Mouse (Mus musculus): ENCODE data around the gene Pld4.
A peak's percentile ranks its signal among the peaks of the same experiment; 100 is the strongest.
"Not testable (repeated sequence)": the region's sequence is repeated elsewhere in the genome, so short reads cannot be mapped to it uniquely, and the experiment has no call there.

Pld4 gene

GRCm38 (mm10) chr12:112800476-112800875 lies 40.0 kb downstream of the Pld4 start:
- peak; percentile 81 to 89 for DNase-seq (ENCODE audit: low read depth in 2 of 2, low spot score in 2 of 2)

DNA sequence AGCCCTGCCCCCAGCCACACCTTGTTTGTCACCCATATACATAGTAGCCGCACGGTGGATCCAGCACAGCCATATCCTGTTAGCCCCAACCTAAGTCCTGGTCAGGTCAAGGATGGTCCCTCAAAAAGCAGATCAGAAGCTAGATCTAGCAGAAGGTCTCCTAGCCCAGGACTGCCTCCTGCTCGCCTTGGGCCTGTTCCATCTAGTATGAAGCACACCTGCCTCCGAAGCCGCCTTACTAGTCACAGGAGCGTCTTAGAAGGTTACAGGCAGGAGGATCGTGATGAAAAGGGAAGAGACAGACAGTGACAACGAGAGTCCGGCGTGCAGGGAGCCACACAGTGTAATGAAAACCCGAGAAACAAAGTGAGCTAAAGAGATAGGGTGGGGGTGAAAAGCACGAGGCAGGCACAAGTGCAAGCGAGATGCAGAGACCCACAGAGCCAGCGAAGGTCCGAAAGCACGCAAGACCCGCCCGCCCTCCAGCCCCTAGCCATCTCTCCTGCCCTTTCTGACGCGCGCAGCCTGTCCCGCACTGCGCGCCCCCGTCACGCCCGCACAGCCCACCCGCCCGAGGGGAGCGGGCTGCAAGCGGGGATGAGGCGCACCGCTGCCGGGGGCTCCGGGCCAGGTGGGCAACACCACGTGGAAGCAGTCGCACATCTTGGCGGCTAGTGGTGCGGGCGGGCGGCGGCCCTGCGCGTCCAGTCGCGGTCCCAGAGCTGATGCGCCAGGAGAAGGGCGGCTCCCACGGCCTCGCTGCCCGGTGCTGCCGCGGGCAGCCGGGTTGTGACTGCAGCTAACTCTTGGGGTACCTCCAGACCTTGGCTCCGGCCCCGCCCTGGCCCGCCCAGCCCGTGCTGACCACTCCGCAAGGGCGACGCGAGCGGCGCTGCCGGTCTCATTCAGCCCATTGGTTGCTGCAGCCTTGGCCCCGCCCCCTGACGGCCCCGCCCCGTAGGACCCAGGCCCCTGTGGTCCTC lies 41.7 kb downstream of the Pld4 start, which contains the start of gene Ahnak2:
Gene Ahnak2 (minus strand): TSS at position 794 of the 983 bp plus-strand sequence.
- no peak for DNase-seq (ENCODE audit: low read depth in 2 of 2, low spot score in 2 of 2)

DNA sequence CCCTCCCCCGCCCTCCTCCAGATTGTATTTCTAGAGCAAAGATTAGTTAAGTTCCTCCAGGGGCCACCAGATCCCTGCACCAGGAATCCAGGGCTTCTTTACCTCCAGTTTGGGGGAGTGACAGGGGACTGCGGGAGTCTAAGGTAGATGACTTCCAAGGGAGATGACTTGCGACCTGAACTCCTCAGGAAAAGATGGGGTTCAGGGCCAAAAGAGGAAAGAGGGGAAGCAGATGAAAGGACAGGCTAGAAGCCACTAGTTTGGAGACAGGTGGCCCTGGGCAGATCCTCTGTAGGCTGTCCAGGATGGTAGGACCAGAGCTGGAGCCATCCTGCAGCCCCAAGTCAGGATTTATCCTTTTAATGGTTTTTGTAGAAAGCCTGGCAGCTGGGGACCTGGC lies 42.5 kb downstream of the Pld4 start:
- DNase-seq (ENCODE audit: low read depth in 2 of 2, low spot score in 2 of 2) = no peak

GRCm38 (mm10) chr12:112804046-112804445 lies 43.6 kb downstream of the Pld4 start:
- no peak for DNase-seq (ENCODE audit: low read depth in 2 of 2, low spot score in 2 of 2)

DNA sequence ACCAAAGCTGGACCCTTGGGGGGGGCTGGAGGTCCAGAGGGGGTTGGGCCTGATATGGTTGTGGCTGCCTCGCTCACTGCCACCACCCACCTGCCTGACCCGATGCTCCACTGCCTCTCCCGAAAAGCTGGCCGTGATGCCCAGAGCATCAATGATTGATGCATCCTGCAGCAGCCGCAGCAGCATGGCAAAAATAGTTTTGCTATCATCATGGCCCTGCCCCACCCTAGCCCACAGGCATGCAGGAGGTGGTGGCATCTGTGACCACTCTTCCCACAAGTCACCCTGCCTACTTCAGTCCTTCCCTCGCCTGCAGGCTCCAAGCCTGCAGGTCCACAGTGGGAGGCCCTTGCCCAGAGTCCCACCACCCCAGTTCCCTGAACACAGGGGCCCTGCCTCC lies 45.6 kb downstream of the Pld4 start:
- no peak for DNase-seq (ENCODE audit: low read depth in 2 of 2, low spot score in 2 of 2)

- no peak for DNase-seq (ENCODE audit: low read depth in 2 of 2, low spot score in 2 of 2)
Measured at GRCm38 (mm10) chr12:112807796-112808195, 47.3 kb downstream of the Pld4 start.

DNA sequence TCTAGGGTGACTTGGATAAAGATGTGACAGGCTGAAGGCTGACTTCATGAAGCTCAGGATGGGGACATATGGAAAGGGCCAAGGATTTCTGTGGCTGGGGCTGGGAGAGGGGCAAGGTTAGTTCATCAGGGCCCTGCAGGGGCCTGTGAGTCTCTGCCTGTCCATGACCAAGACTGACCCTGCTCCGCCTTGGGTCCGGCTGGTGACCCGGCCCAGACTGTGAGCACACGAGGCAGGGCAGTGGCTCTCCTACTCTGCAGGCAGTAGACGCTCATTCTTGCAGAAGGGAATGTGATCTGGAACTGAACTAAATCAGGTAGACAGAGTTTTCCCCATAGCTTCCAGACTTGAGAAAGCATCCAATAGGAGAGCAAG lies 47.7 kb downstream of the Pld4 start:
- DNase-seq (ENCODE audit: low read depth in 2 of 2, low spot score in 2 of 2) = no peak

DNA sequence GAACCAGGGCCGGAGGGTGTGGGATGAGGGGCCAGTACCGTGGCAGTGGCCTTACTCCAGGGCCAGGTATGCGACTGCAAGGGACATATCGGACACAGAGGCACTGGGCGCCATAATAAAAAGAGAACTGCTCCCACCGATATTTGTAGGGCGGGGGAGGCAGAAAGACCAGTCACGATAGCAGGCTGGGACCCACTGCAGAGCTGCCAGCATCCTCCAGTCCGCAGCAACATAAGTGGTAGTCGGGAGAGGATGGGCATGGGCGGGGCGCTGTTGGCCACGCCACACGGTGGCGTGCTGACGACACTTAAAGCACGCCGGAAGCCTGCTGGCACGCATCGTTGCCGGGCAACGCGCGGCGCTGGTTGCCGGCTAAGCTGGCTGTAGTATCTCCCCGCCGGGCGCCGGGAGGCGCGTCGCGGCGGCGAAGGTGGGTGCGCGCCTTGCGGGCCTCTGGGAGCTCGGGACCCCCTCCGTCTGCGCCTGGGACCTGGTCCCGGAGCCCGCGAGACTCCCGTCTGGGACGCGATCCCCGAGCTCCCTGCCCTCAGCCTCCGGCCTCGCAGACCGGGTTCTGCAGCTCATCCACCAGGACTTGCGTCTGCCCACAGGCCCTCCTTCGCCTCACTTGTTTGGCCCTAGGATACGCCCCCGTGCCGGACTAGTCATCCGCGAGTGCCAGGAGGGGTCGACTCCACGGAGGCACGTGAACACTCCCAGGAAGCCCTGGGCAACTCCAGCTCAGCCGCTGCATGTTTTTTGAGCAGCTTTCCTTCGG lies 48.3 kb downstream of the Pld4 start, which contains the start of gene Clba1:
Gene Clba1 (plus strand): TSS at position 351 of the 778 bp plus-strand sequence.
- peak; percentile 78 to 84 for DNase-seq (ENCODE audit: low read depth in 2 of 2, low spot score in 2 of 2)

DNA sequence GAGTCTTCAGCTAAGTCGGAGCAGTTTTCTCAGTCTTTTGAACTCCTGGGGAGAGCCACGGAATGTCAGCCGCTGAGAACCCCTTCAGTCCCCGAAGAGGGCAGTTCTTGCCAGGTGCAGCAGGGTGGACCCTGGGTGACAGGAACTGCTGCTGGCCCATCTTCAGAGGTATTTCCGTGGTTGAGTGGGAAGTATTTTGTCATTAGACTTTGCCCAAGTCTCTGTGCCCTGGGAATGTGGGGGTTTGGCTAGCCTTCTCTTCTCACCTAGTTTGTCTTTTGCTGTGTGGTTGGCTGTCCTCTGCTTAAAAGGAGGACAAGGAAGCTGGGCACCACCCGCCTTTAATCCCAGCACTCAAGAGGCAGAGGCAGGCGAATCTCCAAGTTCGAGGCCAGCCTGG lies 49.2 kb downstream of the Pld4 start:
- DNase-seq (ENCODE audit: low read depth in 2 of 2, low spot score in 2 of 2) = no peak

GRCm38 (mm10) chr12:112810092-112810885 lies 49.8 kb downstream of the Pld4 start:
- no peak for DNase-seq (ENCODE audit: low read depth in 2 of 2, low spot score in 2 of 2)

DNA sequence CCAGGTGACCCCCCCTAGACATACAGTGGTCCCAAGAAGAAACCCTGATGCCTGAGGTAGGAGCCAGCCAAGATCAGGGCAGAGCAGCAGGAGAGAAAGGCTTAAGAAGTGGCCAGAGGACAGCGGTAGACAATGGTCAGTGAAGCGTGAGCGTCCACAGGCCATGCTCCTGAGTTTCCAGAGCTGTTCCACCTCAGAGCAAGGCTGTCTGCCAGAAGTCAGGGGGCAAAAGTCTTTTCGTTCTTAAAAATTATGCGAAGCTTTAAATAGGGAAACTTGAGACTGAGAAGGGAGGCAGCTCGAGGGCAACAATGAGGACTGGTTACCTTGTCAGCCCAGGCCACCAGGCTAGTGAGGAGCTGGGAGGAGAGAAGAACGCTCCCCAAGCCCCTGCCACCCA lies 52.9 kb downstream of the Pld4 start:
- DNase-seq (ENCODE audit: low read depth in 2 of 2, low spot score in 2 of 2) = no peak

GRCm38 (mm10) chr12:112814682-112815470 lies 54.4 kb downstream of the Pld4 start:
- DNase-seq (ENCODE audit: low read depth in 2 of 2, low spot score in 2 of 2) = no peak

GRCm38 (mm10) chr12:112816294-112816693 lies 55.8 kb downstream of the Pld4 start:
- DNase-seq (ENCODE audit: low read depth in 2 of 2, low spot score in 2 of 2) = peak; percentile 49 to 71

DNA sequence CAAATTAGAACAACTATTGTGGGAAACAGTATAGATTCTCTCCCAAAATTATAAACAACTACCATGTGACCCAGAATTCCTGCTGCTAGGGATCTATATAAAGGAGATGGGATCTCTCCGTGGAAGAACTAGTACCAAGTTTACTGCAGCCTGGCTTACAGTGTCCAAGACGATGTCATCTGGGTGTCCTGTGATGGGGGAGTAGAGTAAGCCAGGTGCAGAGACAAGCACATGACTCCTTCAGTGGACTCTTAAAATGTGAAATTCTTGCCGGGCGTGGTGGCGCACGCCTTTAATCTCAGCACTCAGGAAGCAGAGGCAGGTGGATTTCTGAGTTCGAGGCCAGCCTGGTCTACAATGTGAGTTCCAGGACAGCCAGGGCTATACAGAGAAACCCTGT lies 56.4 kb downstream of the Pld4 start:
- not testable (repeated sequence) for DNase-seq (ENCODE audit: low read depth in 2 of 2, low spot score in 2 of 2)

All from CD8-positive naive resting alpha-beta T cell, adult 2 months (primary cell).